Mouse (Mus musculus): ENCODE results near the gene 1110008P14Rik.

The 1110008P14Rik gene

DNA sequence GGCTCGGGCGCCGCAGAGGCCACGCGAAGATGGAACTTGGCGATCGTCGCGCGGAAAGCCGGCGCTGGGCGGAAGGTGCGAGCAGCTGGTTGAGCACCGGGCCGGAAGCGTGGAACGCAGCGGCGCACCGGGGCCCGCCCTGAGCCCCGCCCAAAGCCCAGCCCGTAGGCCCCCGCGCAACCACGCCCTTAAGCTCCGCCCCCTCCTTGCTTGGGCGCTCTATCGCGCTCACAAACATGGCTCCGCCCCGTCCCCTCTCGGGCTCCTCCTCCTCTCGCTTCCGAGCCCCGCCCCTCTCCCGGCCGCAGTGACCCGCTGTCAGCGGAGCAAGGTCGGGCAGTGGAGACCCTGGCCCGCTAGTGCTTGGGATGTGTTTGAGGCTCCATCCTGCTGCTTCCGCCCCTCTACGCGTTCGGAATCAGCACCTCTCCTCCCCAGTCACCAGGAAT is at the start of gene 1110008P14Rik:
Gene 1110008P14Rik, minus strand, starts transcription at position 164 of the 449 bp plus-strand sequence.
- DNase-seq (ENCODE audit: inconsistent age in 2 of 2, low spot score in 1 of 2): peak; percentile 97 to 98

DNA sequence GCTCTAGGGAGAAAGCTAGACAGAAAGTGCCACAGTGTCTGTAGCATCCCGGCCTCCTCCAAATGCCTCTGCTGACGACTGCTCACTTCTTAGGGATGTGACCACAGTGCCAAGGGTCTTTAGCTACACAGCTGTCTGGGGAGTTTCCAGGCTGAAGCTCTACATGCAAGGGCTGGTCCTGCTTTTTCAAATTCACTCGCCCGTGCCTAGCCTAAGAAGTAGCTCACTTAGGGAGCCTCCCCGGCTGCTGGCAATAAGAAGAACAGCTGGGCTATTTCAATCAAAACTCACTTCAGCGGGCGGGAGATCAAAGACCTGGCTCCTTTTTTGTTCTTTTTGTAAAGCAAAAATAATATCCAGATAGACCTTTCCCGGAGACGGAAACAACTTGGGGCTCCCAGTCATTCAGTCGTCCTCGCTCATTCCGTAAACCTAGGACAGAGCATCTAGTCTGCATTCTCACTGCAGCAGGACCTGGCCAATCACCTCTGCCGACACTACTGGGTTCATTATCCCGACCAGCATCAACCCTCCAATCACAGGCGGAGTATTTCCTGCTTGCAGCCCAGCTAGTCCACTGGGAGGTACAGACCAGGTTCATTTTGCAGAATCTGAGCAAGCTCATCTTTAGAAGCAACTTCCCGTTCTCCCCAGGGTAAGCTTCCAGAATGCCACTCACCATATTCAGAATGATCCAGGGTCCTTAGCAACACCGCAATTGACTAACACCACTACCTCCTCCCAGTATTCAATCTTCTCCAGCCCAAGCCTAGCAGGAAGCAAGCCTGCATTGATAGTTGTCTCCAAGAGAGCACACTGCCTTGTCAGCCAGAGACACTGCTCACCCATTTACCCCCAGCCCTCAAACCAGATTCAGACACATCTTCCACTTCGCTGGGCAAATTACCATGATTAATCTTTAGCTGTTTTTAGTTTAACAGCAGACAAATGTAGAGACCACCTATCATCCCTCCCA is 49.3 kb upstream of the 1110008P14Rik start:
- DNase-seq (ENCODE audit: inconsistent age in 2 of 2, low spot score in 1 of 2): peak; percentile 73 to 85

- no peak for DNase-seq (ENCODE audit: inconsistent age in 2 of 2, low spot score in 1 of 2)
These were observed 47.6 kb upstream of the 1110008P14Rik start for GRCm38 (mm10) chr2:32429215-32429891.

DNA sequence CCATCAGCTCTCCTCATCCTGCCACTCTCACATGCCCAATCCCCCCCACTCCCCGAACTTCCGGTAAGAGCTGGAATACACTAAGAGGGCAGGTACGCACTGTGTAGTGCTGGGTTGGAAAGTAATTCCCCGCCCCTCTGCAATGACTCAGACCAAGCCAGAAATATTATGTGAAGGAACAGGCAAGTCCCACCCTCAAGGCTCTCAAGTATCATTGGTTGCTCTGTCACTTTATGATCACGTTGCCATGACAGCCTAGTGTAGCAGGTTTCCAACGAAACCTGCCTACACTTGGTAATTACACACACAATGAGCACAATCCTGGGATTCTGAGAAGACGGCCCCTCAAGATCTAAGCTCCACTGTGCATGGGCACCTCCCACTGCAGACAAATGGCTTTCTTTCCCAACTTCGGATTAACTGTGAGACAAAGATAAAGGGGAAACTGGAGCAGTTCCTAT is 46.6 kb upstream of the 1110008P14Rik start:
- DNase-seq (ENCODE audit: inconsistent age in 2 of 2, low spot score in 1 of 2): peak; percentile 82 to 92

GRCm38 (mm10) chr2:32427720-32428119 is 46.0 kb upstream of the 1110008P14Rik start:
- no peak for DNase-seq (ENCODE audit: inconsistent age in 2 of 2, low spot score in 1 of 2)

DNA sequence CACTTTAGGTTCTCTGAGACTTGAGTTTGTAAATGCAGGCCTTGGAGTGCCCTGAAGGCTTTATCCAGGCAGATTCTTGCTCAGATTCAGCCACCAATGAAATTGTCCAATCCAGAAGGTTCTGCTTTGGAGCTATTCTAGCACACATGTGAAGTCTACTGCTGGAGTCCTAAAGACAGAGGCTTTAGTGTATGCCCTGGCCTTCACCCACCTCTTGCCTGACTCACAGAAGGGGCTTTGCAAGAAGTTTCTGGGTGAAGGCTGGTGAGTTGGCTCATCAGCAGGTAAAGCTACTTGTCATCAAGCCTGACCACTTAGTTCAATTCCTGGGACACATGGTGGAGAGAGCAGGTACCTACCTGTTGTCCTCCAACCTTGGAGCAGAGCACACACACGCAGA is 44.4 kb upstream of the 1110008P14Rik start:
- DNase-seq (ENCODE audit: inconsistent age in 2 of 2, low spot score in 1 of 2): peak in 1 of 2 experiments; percentile 76

- no peak for DNase-seq (ENCODE audit: inconsistent age in 2 of 2, low spot score in 1 of 2)
These were observed 43.8 kb upstream of the 1110008P14Rik start for GRCm38 (mm10) chr2:32425568-32425967.

DNA sequence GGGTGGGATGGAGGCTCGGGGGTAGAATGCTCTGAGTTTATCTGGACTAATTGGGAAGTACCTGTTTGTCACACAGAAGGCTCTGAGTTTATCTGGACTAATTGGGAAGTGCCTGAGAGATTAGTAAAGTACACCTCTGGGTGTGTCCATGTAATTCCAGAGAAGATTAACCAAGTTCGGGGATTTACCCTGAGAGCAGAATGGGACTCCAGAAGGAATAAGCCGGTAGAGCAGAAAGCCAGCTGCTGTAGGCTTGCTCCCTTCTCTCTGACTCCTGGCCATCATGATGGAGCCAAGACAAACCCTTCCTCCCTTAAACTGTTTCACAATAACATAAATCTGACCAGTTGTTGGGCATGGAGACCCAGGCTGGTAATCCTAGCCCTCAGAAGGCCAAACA is 43.1 kb upstream of the 1110008P14Rik start:
- DNase-seq (ENCODE audit: inconsistent age in 2 of 2, low spot score in 1 of 2): no peak

DNA sequence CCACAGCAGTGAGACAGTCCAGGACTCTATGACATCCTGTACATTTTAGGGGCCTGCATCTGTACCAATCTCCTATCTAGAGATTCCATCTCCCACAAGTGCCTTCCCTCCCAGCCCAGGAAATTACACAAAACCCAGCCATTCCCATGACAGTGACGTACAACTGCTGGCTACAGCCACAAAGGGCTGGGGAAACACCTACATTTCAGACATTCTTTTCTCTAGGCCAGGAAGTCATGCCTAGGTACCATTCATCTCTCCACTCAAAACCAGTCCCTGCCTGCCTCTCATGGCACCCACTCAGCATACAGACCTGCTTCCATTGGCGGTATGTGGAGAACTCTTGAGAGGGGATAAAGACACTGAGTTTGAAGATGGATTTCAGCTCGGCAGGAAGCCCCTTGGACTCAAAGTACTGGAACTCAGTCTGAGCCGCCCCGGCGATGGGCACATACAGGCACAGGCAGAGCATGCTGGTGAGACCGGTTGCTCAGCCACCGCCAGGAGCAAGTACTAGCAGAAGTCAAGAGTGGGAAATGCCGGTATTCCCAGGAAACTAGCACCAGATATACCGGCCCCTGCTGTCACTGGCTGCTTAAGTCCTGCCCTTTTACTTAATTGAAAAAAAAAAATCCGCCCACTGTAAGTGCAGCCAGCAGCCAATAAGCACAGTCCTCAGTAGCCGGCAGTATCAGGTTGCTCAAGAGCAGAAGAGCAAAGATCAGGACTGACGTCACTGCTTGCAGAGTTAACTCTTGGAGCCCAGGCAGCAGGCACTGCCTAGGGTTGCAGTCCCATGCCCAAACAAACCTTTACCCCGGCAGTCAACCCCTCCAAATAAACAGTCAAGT is 42.0 kb upstream of the 1110008P14Rik start:
- peak; percentile 87 to 94 for DNase-seq (ENCODE audit: inconsistent age in 2 of 2, low spot score in 1 of 2)

GRCm38 (mm10) chr2:32421851-32422251 is 40.1 kb upstream of the 1110008P14Rik start:
- DNase-seq (ENCODE audit: inconsistent age in 2 of 2, low spot score in 1 of 2): peak in 1 of 2 experiments; percentile 68

DNA sequence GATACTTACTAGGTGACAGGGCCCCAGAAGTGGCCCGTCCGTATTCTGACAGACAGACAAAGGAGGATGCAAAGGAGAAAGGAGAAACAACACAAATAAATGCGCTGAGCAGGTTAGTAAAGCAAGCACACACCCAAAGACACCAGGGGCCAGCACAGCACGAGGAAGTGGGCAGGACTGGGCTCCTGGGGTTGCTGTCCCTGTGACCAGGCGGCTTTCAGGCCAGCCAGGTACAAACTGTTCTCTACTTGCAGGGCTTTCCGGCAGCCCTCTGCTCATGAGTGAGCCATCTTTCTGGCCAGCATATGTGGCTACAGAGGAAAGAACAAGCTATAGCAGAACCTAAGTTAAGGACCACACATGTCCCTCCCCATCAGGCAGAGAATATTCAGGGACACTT is 38.9 kb upstream of the 1110008P14Rik start:
- peak in 1 of 2 experiments; percentile 43 for DNase-seq (ENCODE audit: inconsistent age in 2 of 2, low spot score in 1 of 2)

- DNase-seq (ENCODE audit: inconsistent age in 2 of 2, low spot score in 1 of 2): no peak
These were observed 38.4 kb upstream of the 1110008P14Rik start for GRCm38 (mm10) chr2:32420066-32420608.

DNA sequence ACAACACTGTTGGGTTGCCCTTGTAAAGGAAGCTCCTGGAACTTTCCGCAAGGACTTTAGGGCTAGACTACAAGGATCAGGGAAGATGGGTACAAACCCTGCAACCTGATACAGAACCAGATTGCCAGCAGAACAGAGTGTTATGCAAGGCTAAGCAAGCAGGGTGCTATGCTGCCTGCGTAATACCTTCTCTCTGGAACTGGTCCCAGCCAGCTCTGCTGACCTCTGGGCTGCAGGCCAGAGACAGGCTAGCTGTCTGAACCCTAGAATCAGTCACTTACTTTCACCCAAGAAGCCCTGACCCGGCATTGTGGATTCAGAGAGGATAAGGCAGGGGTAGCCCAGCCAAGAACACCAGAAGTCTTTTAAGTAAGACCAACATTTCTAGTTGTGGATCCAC is 37.6 kb upstream of the 1110008P14Rik start:
- DNase-seq (ENCODE audit: inconsistent age in 2 of 2, low spot score in 1 of 2): peak; percentile 92 to 96

GRCm38 (mm10) chr2:32418430-32419151 is 36.9 kb upstream of the 1110008P14Rik start:
- DNase-seq (ENCODE audit: inconsistent age in 2 of 2, low spot score in 1 of 2): peak; percentile 63 to 86

- peak in 1 of 2 experiments; percentile 43 for DNase-seq (ENCODE audit: inconsistent age in 2 of 2, low spot score in 1 of 2)
These were observed 35.7 kb upstream of the 1110008P14Rik start for GRCm38 (mm10) chr2:32417486-32417885.

DNA sequence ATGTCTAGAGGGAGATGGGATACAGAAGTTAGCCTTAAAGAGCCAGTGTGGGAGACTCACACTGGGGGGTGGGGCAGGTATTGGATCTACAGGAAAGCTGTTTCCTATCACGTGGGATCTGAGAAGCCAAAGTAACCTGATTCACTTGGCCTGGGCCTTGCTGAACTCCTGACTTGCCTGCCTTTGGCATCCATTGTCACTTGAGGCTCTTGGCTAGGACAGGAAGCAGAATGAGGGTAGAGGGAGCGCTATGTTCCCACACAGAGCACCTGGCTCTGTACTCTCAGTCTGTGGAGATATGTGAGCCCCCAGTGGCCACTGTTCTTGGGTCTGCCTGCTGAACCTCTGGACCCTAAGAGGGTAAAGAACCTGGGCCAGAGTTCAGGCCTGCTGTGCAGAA is 34.8 kb upstream of the 1110008P14Rik start:
- no peak for DNase-seq (ENCODE audit: inconsistent age in 2 of 2, low spot score in 1 of 2)

GRCm38 (mm10) chr2:32415801-32416200 is 34.1 kb upstream of the 1110008P14Rik start:
- DNase-seq (ENCODE audit: inconsistent age in 2 of 2, low spot score in 1 of 2): no peak

- DNase-seq (ENCODE audit: inconsistent age in 2 of 2, low spot score in 1 of 2): peak in 1 of 2 experiments; percentile 71
These were observed 32.2 kb upstream of the 1110008P14Rik start for GRCm38 (mm10) chr2:32413936-32414335.

GRCm38 (mm10) chr2:32412742-32413531 is 31.2 kb upstream of the 1110008P14Rik start:
- peak in 1 of 2 experiments; percentile 49 for DNase-seq (ENCODE audit: inconsistent age in 2 of 2, low spot score in 1 of 2)

Measured in adrenal gland, adult (tissue).